Mouse (Mus musculus) MEL-GATA-1-ER (cell line): Measurements from ENCODE around the gene Fbxl7.

Experiments
- DNase-seq: peaks from one replicate; pipeline ENCODE4 v3.0.0-alpha.2; 2012; ENCODE audit warnings: low read depth; ENCODE audit errors: extremely low read depth

Gene Fbxl7

GRCm38 (mm10) chr15:26501024-26501423, 394.4 kb downstream of the Fbxl7 start:
- DNase-seq, result no peak
